Mouse (Mus musculus) lung, postnatal 0 days (tissue): ENCODE results near the gene Rhox3e.
"Not testable (repeated sequence)": the region's sequence is repeated elsewhere in the genome, so short reads cannot be mapped to it uniquely, and the experiment has no call there.

Source experiments
- CTCF ChIP-seq: IDR thresholded peaks from 2 replicates; pipeline ENCODE4 v1.5.1; 2016; ENCODE audit warnings: antibody characterized with exemption, mild to moderate bottlenecking
- EP300 ChIP-seq: IDR thresholded peaks from 2 replicates; pipeline ENCODE4 v1.6.1; 2016; ENCODE audit warnings: antibody characterized with exemption, mild to moderate bottlenecking, control low read depth

DNA sequence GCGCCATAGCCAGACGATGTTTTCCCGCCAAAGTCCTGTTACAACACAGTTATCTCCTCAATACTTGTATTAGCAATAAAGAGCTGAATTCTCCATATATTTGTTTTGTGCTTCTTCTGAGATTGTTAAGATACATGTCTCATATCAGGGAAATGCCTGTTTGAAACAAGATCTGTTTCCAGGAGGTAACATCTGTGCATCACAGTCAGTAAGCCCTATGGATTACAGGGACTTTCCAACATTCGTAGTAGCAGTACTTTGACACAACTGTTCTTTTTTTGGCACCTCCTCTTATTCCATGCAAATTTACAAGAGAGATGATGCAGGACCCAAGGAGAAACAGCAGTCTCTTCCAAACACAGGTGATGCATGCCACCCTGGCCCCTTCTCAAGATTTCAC lies at the start of gene Rhox3e:
- TF ChIP-seq CTCF, EP300: not testable (repeated sequence)
